Mouse (Mus musculus): ENCODE data around the gene Ebf1.

The Ebf1 gene

DNA sequence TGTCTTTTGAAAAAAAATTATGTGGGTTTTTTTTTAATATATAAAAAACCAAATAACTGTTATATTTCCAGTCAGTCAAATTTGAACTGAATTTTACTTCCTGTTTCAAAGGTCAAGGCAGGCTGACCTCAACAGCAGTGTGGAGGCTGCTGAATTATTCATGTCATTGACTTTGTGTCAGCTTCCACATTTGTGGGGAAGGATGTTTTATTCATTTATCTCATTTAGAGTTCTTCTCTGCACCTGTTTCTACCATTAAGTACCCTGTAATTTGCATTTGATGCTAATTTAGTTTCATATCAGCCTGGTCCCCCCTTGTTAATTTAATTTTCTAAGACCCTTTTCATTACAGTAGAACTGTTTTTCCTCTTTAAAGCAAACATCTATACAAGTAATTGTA is 39.8 kb downstream of the Ebf1 start:
- intact Hi-C loops (cut with DNase I), result no loop called here

GRCm38 (mm10) chr11:44657833-44658395 is 40.8 kb downstream of the Ebf1 start:
- intact Hi-C loops (cut with DNase I), result no loop called here

- intact Hi-C loops (cut with DNase I), result no loop called here
These were observed 44.8 kb downstream of the Ebf1 start for GRCm38 (mm10) chr11:44661875-44662274.

- intact Hi-C loops (cut with DNase I), result no loop called here
These were observed 46.6 kb downstream of the Ebf1 start for GRCm38 (mm10) chr11:44663609-44664141.

- intact Hi-C loops (cut with DNase I), result no loop called here
These were observed 48.1 kb downstream of the Ebf1 start for GRCm38 (mm10) chr11:44665156-44665682.

DNA sequence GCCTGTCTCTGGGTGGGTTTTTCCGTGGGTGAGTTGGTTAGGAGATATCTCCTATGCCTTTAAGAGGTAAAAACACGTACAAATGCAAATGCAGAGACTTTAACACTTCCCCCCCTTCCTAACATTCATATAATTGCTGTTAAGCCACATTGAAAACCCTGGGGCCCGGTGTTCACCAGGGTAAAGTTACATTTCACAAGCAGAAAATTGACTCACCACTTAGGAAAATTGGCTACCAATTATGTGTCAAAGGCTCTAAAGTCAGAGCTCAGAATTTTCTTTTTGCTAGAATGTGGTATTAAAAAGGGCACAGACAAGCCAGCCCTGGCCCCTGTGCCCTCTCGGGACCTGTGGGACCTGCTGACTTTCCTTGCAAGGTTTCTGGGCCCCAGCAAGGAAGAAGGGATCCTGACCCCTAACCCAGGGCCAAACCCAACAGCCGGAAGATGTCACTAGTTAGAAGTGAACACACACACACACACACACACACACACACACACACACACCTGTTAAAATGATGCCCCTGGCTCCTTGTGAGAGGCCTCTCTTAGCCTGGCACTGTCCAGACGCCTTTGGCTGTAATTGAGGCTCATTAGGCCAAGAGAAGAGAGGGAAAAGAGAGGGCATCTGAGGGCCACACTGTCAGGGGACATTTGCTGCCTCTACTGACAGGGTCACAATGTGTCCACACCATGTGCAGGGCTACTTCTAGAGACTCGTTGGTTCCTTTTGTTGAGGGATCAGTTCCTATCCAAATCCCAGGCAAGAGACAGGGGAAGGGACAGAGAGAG is 48.8 kb downstream of the Ebf1 start:
- intact Hi-C loops (cut with DNase I), result no loop called here

- intact Hi-C loops (cut with DNase I), result no loop called here
These were observed 49.6 kb downstream of the Ebf1 start for GRCm38 (mm10) chr11:44666741-44667140.

DNA sequence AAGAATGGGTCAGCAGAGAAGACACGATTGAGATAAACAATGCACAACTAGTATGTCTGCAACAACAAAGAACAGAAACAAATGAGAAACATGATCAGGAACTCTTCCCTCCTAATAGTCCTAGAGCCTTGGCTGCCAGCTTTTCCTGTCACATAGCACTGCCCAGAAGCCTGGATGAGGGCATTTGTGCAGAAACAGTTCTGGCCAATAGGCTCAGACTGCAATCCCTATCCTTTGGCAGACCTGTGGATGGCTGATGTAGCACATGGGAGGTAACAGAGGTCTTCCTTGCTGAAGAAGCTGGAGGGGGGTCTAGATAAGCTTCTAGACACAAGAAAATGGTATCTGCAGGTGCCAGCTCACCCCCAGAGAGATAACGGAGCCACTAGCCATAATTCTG is 64.2 kb downstream of the Ebf1 start:
- intact Hi-C loops (cut with DNase I), result no loop called here

DNA sequence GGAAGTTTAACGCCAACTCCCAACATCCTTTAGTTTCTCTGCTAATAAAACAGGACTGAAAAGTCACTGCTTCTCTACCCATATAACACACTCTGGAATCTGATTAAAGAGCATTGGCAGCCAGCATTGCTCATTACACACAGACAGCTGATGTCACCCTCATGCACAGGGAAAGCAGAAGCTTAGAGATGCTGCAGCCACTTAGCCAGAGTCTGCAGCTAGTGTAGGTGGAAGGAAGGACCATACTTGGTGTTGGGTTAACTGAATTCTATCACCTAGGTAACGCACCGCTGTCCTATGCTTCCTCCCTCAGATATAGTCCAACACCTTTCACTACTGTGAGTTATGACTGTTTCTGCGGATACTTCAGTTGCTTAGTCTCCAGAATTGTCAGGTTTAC is 64.9 kb downstream of the Ebf1 start:
- intact Hi-C loops (cut with DNase I), result no loop called here

DNA sequence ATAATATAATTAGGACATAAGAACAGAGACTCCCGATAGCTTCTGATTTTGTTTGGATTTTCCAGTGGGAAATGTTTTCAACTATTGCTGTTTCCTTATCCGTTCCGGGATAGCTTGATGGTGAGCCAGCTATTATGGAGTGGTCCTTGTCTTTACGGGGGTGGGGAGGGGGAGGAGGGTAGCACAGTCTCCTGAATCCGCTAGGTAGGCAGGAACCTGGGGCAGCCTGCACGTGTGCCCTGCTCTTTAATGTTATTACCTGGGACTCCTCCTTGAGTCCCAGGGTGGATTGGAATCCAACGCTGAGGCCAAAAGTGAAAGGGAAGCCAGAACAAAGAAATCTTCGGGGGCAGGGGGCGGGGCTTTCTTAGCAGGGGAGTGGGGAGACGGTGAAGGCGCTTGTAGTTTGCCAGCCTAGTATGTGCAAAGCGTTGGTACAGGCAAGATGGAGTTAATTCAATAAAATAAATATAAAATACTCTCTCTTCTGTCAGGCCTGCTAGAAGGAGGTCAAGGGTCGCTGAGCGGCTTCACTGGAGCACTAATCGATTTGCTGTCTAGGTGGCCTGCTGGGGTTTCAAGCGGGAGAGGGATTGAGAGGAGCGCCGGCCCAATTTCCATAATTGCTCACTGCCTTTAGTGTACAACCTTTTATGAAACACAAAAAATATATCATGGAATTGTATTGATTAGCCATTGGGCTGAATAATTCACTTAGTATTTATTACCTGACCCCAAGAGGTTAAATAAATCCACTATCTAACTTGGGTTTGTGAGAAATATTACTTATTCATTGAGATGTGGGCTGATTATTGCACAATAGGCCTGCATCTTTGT is 65.8 kb downstream of the Ebf1 start:
- intact Hi-C loops (cut with DNase I), result no loop called here

GRCm38 (mm10) chr11:44684486-44685076 is 67.5 kb downstream of the Ebf1 start:
- intact Hi-C loops (cut with DNase I), result no loop called here

DNA sequence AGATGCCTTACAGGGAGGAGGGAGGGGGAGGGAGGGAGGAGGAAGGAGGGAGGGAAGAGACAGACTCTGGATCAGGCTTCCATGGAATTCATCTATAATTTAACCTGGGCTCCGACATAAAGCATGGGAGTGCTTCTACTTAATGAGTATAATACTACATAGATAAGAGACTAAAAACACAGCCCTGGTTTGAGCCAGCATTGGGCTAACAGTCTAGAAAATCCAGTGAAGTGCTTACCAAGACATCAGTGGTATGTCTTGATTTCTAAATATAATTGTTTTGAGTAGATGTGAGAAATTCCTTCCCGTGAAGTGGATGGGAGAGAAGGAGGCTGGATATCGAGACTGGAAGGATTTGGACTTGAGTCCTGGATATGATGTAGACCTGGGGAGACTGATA is 68.0 kb downstream of the Ebf1 start:
- intact Hi-C loops (cut with DNase I), result no loop called here

DNA sequence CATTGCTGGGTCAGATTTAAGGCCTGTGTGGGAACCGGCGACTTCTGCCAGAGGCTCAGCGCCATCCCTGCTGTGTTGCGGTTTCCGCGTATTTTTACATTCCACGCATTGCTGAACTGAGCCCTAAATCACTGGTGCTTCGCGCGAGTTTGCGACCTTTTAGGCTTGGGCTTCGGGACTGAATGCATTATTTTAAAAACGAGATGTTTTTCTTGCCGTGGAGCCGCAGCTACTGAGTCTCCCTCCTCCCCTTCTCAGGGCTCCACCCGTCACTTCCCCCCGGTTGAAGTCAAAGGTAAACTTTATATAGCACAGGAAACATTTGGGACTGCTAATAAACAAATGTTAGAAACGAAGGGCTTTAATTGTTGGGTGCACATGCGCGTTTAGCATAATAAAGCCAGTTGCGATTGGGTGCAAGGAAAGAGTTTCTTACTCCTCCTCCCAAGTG is 68.8 kb downstream of the Ebf1 start:
- intact Hi-C loops (cut with DNase I), result no loop called here

- intact Hi-C loops (cut with DNase I), result no loop called here
These were observed 69.3 kb downstream of the Ebf1 start for GRCm38 (mm10) chr11:44686378-44686777.

DNA sequence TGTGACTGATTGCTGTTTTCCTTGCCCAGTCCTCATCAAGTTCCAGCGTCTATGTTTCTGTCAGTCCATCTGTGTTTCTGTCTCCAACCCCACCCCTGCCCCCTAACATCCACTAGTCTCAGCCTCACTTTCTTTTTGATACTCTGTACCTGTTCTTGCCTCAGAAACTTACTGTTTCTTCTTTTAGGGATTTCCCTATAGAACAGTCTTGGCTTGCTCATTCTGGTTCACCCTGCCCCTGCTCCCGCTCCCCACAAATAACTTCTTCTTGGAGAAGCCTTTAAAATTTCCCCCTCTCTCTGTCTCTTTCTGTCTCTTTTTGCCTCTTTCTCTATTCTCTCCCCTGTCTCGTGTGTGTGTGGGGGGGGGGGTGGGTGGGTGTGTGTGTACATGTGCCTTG is 71.4 kb downstream of the Ebf1 start:
- intact Hi-C loops (cut with DNase I), result no loop called here

DNA sequence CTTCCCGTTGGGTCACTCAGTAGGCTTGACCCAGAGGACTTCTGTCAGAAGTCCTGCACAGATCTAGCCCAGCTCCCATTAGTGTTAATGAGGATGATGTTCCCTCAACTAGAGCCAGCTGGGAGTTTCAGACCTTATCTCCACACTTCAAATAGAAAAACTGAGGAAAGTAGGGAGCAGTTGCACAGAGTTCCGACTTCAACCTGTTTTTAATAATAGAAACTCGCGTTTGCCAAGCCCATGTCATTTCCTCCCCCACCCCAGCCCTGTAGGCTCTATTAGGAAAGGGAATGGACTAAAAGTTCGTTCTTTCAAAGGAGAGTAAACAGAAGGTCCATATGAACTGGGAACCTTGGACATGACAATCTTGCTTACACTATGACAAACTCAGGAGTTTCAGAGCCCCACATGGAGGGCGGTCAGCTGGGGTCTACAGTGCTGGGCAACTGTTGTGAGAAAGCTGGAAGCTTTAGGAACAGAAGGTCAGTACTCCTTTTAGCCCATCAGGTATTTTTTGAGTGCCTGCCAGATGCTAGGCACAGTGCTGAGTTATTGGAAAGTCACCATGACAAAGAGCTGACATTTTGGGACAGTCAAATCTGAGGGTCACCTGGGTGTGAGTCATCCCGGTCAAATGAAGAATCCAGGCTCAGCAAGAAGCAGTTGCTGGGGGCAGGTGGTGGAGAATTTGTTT is 72.6 kb downstream of the Ebf1 start:
- intact Hi-C loops (cut with DNase I), result no loop called here

GRCm38 (mm10) chr11:44690265-44690572 is 73.1 kb downstream of the Ebf1 start:
- intact Hi-C loops (cut with DNase I), result no loop called here

GRCm38 (mm10) chr11:44695416-44695815 is 78.3 kb downstream of the Ebf1 start:
- intact Hi-C loops (cut with DNase I), result no loop called here

DNA sequence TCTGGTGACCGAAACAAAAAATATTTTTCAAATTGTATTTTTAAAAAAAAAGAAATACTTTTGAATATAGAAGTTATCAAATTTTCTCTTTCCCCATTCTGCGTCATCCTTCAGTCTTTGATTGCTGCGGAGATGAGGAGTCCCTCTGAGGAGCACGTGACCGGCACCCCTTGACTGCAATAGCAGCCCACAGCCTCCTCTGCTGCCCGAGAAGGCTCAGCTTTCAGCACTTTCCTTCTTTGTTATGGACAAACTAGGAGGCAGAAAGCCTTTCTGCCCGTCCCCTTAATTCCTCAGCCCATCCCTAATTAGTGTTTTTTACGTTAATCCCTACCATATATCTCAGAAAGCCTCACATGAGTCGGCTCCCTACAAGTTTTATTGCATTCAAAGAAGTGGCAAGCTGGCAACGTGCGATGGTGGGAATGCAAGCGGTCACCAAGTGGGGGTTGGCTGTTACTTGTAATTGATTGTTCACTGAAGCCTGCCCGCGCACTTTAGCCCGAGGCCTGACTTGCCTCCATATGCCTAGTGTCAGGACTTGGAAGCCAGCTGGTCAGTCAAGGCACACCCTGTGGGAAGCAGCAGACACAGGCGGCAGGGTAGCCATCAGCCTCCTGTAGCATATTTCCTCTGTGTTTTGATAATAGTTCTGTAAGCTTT is 79.6 kb downstream of the Ebf1 start:
- intact Hi-C loops (cut with DNase I), result no loop called here

DNA sequence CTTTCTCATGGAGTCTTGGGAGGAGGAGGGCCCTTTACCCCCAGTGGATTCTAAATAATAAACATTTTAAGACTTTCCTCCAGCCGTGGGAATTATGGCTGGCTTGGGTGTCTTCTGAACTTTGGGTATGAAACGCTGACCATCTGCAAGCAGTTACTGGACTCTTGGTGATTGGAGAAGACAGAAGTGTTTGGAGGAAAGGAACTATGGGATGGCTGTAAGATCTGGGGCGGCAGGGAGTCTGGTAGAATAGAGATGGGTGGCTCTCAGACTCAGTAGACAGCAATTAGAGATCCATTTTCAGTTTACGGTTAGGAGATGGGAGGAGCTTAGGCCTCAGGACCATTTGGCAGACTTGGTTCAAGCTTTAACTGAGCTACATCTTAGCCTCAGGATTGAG is 83.1 kb downstream of the Ebf1 start:
- intact Hi-C loops (cut with DNase I), result no loop called here
